Mouse (Mus musculus): ENCODE measurements at regions not wholly inside any gene's neighbourhood (a gene's known extent, or its start where the extent isn't known, plus 50 kb on each side); places are given as distances from the start of the nearest gene placed in this dataset.

DNA sequence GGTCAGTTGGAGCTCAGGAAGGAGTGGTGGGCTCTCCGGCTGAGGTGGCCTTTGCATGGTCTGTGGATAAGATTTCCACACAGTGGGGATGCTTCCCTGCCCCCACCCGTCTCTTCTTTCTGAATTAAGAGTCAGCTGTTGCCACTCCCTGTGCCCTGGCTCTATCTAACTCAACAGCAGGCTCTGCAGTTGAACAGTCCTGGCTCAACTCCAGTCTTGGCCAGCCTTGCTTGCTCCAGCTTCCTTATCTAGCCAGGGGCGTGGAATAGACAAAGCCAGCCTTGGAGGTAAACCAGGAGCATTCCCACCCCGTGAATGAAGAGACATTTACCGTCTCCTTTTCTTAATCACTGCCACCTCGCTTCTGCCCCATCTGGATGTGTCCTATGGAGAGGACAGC is 89.7 kb downstream of the Mn1 start:
- no peak for DNase-seq

DNA sequence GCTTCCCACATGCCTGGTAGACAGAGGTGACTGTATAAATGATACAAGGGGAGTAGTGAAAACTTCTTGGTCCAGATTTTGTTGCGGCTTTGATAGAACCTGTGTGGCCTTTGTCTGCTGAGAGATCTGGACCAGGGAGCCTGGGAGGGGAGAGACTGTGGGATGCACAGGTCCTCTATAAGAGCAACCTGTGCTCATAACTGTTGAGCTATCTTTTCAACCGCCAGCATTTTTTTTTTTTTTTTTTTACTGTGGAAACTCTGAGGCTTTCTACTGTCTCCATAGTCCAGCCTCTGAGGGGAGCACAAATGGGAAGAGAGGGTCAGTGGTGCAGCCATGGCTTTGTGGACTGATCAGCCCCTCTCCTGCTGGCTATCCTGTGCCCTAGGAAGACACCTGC is 90.2 kb downstream of the Mn1 start:
- DNase-seq: no peak

DNA sequence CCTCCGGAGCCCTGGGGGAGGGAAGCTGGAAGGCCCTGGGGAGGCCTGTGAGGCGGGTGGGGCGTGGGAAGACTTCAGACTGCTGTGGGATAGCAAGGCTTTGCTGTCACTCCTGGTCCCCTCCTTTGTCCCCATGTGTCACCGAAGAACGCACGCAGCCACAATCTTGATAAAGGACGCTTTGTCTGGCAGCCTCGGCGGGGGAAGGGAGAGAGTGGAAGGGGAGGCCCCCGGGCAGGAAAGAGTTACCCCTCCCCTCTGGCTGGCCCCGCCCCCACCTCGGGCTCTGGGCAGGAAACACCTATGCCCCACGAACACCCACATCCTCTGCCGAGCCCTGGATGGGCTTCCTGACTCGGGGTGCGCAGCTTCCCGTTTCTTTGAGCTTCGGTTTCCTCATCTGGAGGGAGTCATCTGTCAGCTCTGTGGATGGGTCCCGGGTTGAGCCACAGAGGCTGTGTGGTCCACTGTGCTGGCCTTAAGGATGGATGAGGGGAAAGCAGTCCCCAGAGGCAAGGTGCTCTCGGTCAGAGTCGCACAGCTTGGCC is 91.9 kb downstream of the Mn1 start:
- no peak for DNase-seq

DNA sequence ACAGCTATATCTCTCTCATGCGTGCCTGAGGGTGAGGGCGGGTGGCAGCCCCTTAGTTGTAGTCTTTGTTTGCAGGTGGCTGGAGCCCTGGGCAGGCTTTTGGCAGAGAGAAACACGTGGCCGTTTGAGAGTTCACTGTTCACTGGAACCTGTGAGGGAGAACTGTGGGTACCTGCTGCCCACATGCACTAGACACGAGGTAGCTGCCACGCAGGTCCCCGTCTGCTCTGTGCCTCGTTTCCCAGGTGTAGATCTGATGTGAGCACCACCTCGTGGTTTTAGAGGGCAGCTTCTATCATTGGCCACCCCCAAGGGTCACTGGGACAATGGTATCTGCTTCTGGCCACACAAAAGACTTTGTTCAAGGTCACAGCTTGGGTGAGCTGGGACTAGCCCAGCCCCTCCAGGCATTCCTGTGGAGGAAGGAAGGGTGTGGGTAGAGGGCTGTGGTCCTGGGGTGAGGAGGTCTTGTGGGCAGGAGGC is 92.5 kb downstream of the Mn1 start:
- DNase-seq: no peak

DNA sequence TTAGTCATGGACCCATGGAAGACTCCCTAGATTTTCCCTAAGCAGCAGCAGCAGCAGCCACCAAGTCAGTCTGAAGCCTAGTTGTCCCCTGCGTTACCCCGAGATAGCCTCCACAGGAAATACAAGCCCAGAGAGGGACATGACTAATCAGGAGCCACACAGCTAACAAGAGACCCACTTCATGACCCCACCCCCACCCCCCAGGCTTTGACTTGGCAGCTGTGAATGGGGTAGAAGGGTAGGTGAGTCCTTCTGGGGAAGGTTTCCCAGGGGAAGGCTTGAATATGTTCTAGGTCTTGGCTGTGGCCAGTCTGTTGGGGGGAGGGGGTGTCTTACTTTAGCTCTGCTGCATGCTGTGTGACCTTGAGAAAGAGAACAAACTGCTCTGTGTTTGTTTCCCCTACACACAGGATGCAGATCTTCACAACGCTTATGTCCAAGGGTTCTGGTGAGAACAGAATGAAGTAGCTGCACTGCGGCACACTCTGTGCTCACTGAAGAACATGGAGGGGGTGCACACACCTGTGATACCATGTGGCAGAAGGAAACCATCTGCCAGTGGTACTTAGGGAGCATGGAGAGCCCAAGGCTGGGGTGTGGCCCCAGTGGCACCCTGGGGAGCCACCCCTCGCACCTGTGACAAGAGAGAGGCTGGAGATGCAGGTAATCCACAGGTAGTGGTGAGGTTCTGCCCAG is 93.2 kb downstream of the Mn1 start:
- DNase-seq: no peak

DNA sequence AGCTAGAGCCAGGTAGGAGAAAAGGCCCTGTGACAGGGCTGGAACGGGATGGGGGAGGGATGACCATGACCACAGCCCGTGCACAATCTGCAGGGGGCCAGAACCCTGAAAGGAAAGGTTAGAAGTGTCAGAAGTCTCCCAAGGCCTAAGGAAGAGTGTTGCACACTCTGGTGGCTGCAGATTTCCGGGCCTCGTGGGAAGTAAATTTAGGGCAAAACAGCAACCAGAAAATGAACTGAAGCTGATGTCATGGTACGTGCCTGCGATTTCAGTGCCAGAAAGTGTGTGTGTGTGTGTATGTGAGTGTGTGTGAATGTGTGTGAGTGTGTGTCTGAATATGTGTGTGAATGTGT is 93.7 kb downstream of the Mn1 start:
- DNase-seq: no peak

DNA sequence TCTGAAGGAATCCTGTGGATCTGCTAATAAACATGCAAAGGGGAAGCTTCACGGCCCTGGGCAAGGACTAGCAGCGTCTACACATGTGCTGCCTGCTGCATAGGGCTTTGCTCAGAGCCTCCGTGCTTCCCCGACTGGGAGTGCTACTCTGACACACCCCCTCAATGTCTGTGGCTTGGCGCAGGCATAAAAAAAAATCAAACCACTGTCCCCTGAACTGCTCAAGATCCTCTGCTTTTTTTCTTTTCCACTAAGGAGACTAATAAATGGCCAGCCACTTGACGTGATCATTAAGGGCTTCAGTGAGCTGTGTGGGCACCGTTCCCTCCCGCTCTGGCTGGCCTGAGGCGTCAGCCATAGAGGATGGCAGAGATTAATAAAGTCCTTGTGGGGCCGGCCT is 94.8 kb downstream of the Mn1 start:
- no peak for DNase-seq

DNA sequence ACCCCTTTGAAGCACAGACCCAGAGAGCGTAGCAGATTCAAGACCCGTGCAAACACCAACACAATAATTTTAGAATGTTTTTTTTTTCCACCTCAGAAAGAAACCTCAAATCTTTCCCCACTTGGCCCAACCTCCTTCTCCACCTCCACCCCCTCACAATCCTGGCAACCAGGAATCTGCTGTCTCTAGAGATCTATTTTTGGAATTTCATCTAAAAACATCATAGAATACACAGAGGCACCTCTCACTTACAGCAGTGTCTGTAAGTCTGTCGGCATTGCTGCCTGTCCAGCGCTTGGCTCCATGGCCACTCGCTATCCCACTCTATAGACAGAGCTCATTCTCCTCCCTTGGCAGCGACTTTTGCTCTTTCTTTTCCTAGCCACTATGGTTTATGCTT is 96.8 kb downstream of the Mn1 start:
- DNase-seq: no peak

DNA sequence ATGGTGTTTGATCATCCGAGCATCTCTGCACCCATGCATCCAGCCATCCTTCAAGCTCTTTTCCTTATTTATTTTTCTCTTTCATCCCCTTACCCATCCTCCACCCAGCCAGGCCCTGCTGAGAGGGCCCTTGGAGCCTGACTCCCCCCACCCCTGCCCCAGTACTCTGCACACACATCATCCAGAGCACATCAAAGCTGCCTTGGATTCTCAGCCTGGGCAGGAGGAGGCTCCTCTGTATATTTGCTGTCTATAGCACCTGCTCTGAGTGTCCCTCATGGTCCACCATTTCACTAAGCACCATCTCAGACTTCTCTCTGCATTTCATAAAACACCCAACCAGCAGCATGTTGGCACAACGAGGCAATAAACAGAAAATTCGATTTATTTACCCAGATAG is 101.9 kb downstream of the Mn1 start:
- DNase-seq: no peak

DNA sequence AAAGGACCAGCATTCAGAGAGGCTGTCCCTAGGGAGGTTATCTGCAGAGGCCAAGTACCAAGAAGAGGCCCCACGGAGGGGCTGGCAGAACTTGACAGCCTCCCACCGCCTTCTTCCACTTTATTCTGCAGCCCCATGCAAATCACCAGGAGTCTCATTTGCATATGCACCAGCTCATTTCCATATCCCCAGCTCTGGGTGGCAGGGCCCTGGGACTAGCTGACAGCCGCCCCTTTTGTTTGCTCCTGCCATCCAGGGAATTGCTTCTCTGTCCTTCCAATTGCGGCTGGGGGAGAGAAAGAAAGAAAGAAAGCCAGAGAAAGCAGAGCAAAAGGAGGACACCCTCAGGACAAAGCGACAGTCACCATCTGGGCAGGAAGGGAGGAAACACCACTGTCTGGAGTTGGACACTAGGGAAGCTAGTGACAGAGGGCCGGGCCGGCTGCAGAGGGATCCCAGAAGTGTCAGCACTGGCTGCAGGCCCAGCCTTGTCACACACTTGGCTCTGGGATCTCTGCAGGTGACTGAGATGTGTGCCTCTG is 102.4 kb downstream of the Mn1 start:
- DNase-seq: no peak

DNA sequence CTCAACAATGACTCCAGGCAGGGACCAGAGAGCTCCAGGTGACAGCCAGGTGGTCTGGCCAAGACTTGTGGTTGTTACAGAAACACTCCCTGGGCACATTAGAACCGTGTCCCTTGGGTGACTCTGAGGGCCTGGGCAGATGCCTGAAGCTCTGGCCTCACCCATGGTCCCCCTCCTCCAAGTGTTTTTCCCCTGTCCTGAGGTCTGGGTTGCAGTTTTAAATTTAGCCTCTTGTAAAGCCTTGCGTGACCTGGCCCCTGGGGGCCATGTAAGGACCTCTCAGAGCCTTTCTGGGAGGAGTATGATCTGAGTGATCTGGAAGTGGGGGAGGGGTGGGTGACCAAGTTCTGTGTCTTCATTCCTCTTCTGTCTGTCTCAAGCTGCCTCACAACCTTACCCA is 104.7 kb downstream of the Mn1 start:
- no peak for DNase-seq

DNA sequence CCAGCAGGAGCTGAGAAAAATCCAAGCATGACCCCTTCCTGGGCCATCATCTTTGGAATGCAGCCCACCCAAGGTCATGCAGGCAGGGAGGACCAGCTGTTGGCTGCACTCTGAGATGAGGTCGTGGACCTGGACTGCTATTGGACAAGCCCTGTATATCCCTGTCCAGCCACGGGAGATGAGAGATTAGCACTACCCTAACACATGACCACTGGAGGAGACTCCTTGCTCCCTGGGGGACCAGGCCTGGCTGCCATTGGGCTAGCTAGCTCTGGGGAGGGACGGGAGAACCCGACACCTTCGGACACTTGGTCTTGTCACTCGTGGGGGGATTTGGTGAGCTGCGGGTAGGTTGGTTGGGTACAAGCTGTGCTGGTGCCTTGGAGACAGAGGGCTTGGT is 105.4 kb downstream of the Mn1 start:
- no peak for DNase-seq

DNA sequence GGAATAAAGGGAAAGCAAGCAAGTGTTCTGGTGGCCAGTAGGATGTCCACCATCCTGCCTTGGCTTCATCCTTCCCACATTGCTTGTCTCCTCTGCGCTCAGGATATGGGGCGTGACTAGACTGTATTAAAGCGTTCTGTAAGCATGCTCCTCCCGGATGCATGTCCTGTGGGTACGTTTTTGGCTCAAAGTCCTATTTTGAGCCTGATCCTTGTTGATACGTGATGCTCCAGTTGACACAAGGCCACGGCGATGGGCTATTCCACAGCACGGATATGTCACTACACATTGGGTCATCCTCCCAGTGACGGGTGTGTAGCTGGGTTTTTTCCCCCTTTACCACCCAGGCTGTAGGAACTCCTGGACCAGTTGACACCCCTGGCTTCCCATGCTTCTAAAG is 110.6 kb downstream of the Mn1 start:
- no peak for DNase-seq

DNA sequence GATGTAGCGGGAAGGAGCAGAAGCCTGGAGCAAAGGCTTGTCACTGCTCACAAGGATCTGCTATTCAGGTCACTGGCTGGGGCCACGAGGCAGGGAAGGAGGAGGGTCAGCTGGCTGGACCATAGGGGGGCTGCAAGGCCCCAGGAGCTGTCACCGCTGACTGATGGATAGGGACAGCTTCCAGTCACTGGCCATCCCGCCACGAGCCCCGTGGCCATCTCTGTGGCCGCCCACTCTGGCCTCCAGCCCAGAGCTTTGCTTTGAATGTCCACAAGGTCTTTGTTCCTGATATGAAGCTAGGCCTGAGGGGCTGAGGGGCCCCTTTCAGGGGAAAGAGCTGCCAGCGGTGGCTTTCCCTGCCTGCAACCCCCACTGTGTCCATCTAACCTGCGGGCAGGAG is 111.9 kb downstream of the Mn1 start:
- DNase-seq: no peak

DNA sequence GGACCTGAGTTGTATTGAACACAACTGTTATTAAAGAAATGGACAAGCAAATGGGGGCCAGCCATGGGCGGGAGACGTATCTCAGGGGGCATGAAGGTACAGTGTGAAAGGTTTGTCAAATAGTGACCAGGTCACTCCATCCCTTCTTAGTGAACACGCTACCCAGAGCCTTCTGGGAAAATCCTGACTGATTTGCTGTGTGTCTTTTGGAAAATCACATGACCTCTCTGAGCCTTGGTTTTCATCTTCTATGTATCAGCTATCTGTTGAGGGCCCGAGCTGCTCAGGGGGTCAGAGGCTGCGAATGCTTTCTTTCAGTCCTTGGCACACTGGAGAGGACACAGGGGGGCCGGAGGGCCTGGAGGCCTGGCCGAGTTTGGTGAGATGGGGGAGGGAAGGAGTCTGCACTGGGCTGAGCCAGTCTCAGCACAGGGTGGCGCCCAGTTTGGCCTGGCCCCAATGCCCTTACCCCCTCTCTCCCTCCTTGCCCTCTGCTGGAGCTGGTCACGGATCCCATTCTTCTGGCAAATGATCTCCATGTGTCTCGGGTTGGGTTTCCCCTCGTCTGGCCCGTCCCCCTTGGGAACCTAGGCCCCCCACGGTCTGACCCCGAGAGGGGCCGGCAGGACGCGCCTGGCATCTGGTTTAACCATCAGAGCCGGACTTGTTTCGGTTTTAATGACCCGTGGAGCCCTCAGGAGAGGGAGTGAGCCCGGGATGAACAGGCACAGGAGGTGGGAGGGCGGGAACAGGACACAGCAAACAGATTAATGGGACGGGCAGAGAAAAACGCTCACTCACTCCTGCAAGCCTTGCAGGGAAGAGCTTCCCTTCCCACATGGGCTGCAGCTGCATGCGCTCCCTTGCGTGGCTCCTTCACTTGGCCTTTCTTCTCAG is 113.7 kb downstream of the Mn1 start:
- DNase-seq: no peak

DNA sequence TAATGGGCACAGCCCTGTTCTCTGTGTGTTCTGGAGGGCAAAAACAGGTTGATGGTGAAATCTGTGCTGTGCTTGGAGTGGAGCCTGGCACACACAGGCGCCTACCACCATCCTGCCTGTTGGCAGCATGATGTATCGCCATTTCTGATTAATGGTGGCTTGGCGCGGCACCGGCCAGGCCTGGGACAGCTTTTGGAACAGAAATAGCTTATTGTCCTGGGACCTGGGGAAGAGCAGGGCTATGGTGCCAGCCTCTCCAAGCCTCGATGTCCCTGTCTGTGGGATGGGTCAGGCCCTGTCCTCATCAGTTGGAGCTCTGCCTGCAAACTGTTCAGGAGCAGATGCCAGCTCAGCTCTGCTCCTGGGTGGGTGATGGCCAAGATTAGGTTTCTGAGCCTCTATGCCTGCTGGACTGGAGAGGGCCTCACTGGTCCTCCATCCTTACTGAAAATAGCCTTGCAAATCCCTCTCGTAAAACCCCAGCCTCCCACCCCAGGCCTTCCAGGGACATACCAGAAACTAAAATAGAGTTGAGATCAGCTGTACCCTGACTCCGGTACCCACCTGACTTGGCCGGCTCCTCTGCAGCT is 115.4 kb downstream of the Mn1 start:
- DNase-seq: peak in 1 of 2 experiments; percentile 26

DNA sequence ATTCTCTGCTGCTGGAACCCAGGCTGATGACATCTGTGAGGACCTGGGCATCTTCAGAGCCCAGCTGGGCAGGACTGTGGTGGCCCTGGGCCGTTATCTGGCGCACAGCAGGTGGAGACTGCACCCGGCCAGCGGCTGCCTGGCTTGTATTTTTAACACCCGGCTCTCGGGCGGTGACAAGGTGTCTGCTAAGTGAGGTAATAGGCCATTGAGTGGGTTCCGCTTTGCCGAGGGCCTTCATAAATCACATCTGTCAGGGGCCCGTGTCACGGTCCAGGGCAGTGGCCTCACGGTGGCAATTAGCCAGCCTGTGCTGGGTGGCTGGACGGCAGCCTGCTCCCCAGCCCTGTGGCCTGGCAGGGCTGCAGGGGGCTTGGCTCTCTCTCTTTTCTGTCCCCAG is 118.8 kb downstream of the Mn1 start:
- no peak for DNase-seq

DNA sequence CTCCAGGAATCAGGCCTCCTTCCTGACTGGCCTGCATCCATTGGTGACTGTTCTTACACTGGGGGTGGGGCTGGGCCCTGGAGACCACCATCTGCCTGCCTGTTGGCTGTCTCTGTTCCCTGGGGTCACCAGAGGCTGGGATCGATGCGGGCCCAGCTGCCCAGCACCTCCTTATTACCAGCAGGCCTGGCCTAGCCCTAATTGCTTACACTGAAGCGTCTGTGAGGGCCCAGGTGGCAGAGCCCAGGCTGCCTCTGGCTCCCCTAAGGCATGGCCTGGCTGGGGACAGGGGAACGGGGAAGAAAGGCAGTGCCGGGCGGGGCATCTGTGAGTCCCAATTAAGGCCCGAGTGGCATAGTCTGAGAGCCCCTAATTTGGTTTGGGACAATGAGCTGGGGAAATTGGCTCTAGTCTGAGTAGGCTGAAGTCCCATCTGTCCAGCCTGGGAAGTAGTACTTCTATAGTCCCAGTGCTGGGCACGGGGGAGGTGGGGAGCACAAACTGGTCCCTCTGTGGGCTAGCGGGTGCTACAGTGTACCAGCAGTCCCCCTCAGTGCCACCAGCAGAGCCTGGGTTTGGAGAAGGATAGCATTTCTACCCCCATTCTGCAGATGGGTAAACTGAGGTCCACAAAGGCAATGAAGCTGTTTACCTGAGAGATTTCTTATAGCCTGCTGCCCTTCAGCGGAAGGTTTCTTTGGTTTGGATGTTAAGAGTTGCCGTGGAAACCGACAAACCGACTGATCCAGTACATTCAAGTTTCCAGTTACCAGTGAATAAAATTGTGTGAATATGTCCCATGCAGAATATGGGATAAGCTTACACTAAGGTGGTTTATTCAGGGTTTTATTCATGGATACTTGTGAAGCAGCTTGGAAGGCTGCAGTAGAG is 121.6 kb downstream of the Mn1 start:
- DNase-seq: no peak

DNA sequence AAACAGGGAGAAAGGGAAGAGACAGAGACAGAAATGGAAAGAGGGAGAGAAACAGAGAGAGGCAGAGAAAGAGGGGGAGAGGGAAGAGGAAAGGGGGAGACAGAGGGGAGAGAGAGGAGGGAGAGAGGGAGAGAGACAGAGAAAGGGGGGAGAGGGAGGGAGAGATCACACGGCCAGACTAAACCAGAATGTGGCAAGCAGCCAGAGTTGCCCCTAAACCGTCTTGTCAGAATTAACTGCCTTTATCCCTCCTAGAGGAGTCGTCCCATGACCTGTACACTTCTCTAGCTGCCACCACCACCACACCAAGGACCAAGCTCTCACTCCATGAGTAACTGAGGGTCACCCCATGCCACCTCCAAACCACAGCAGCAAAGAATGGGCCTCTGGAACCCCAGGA is 123.3 kb downstream of the Mn1 start:
- no peak for DNase-seq

DNA sequence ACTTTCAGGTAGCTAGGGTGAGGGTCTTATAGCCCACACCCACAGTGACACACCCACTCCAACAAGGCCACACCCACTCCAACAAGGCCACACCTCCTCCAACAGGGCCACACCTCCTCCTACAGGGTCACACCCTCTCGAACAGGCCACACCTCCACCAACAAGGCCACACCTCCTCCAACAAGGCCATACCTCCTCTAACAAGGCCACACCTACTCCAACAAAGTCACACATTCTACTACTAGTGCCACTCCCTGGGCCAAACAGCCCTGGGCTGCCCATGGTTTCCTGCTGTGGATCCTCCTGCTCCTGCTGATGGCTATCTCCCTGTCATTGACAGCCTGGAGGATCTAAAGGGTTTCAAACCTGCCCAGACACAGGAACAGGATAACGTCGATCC is 124.9 kb downstream of the Mn1 start:
- no peak for DNase-seq

DNA sequence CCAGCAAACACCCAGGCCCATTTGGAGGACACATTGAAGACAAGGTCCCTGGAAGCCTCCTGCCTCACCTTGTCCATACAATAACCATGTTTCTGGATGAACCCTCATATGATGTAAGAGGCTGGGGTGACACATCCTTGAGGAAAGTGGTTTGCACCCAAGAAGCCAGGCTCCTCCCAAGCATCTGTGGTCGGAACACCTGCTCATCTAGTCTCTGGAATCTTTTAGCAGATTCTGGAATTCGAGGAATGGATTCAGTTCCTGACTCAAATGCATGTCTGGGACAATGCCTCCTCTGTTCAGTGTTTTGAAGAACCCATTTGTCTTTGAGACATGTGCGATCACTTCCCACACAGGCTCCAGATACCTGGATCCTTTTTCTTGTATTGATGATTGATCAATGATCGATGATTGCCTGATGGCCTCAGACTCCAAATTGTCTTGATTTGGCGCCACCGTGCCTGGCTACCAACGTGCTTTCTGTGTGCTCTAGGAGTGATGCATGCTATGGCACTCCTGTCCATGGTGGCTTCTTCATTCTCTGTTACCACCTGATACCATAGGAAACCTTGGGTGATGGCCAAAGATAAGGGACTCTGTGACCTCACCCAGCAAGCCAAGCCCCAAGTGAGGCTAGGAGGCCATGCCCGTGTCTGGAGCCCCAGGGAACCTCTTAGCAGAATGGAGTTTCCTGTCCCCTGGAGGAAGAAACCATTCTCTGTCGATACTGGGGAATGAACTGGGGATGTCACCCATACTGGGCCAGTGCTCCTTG is 126.7 kb downstream of the Mn1 start:
- DNase-seq: no peak
